Mouse (Mus musculus): ENCODE data around the gene Pola2.
A peak's percentile ranks its signal among the peaks of the same experiment; 100 is the strongest.

Pola2 gene

DNA sequence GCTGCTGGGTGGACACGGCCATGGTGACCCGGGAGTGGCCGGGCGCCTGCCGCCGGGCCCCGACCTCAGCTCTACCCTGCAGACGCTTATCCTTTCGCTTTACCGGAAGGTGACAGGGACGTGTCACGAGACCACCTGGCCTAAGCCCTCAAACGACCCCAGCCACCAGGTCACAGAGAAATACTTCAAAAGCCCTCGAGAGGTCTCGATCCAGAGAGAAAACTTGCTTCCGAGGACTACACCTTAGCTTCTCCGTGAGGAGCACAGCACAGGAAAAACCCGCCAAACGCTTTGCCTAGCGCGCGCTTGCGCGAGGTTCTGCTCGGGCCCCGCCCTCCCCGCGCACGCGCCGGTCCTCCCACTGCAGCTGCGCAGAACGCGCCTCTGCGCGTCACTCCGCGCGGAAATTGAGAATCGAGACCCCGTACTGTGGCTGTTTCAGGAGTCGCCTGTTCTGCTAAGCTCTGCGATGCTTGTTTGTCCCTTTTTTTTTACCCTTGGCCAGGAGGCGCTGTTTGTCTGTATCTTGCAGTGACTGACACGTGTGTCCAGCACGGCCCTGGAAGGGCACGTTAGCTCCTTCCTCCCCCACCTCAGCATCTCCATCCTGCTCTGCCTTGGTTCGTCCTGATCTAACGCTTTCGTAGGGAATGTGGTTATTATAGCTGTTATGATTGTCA, at the start of gene Pola2:
Gene Pola2, minus strand, starts transcription at position 320 of the 680 bp plus-strand sequence.
- peak; percentile 88 for DNase-seq (ENCODE audit: low spot score)

DNA sequence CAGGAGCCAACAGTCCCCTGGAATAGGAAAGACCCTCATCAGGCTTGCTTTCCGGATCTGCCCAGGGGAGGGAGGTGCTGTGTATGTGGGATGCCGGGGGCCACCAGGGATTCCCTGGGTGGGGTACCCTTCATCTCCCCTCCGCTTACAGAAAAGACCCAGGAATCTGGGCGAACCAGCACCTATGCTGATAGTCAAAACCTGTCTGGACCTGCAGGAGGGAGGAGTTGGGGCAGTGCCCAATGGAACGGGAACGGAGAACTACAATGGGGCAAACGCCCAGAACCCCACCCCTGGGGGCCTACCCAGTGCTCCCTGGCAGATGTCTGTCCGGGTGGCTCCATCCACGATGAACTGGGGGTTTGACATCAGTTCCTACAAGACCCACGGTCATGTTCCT, 49.7 kb upstream of the Pola2 start:
- no peak for DNase-seq (ENCODE audit: low spot score)

DNA sequence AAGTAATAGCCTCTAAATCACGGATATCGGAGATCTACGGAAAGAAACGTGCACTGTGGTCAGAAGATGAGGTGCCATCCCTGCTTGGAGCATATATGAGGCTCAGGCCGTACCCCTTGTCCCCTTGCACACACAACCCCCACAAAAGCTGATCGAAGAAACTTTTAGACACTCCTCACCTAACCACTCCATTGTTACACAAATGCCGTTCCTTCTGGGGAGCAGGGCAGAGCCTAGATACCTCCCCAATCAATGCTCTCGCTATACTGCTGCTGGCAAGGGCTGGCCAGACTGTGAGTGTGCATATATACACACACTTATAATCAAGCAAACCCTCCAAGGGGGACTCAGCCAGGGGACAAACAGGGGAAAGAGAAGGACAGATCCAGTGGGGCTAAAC, 45.1 kb upstream of the Pola2 start:
- DNase-seq (ENCODE audit: low spot score) = no peak

DNA sequence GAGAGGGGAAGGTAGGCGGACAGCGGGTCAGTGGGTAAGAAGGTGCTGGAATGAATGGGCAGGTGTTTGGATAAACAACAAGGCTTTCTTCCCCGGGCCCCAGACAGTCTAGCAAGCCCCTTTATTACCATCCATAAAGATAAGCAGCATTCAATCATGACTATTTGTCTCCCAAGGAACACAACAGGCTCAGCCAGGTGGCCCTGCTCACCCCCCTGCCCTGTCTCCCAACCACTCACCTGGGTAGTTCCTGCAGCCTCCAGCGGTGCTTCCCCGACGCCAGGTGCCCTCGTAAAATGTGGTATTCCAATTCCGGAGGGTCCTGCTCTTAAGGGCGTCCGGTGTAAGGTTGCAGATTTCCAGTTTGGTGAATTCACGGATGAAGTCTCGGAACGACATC, 43.0 kb upstream of the Pola2 start:
- DNase-seq (ENCODE audit: low spot score) = no peak

DNA sequence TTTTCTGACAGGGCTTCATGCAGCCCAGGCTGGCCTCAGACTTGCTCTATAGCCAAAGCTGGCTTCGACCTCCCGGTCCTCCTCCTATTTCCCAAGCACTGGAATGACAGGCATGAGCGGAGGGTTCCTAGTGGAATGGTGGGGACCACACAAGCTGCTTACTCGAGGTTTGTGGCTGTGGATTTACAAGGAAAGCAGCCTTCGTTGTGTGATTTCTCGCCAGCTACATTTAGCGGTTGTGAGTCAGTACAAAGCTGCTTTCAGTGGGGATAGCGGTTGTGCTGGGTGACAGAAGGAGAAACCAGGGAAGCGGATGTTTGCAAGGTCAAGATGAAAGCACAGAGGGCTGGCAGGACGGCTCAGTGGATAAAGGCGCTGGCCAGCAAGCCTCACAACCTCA, 41.5 kb upstream of the Pola2 start:
- DNase-seq (ENCODE audit: low spot score) = no peak

DNA sequence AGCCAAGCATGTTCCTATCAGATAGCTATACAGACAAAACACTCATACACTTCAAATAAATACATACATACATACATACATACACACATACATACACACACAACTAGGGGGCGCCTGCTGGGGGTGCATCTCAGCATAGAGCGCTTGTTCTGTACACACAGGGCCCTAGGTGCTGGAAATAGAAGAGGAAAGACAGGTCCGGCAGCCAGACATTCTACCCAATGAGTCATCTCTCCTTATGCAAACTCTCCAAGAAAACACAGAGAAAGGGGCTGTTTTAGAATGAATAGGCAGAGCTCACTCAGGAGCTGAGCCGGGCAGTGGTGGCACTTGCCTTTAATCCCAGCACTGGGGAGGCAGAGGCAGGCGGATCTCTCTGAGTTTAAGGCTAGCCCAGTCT, 36.0 kb upstream of the Pola2 start:
- no peak for DNase-seq (ENCODE audit: low spot score)

DNA sequence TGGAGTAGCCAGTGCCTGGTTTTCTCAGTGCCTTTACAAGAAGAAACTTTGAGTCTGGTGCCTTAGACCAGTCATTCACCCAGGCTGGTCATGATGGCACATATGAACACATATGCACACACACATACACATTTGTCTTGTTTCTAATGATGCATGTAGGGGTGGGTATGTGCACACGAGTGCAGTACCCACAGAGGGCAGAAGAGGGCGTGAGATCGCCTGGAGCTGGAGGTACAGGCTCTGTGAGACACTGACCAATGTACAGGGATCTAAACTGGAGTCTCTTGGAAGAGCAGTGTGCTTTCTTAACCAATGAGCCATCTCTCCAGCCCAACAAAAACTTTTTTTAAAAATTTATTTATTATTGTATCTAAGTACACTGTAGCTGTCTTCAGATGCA, 34.2 kb upstream of the Pola2 start:
- no peak for DNase-seq (ENCODE audit: low spot score)

DNA sequence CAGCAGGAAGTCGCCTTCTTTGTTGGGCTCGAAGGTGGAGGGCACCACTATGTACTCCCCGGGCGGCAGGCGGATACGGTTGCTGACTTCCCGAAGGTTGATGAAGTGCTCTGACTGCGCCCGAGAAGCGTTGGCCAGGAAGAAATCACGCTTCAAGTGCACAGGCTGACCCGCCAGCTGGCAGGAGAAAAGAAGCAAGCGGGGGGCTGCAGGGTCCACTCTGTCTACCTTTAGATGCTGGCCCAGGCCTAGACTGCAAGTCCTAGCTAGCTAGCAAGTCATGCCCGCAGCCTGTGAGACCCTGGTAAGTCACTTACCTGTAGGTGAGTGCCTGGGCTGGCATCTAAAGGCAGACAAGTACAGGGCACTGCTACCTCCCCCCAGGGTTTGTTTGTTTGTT, 30.7 kb upstream of the Pola2 start:
- DNase-seq (ENCODE audit: low spot score) = no peak

DNA sequence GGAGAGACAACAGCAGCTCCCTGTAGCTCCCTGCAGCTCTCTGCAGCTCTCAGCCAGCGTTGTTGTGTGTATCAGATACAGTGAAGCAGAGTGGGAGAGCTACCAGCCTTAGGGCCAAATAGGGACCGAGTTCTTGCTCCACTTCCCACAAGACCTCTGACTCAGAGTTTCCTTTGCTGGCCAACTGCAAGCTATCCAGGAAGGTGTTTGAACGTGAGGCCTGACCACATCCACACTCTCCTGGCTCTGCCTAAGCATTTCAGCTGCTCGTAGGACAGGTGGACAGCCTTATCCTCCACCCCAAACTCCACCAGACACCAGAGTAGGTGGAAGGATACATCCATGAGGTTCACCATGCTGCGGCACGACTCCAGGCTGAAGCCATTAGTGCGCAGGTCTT, 28.0 kb upstream of the Pola2 start:
- DNase-seq (ENCODE audit: low spot score) = no peak

DNA sequence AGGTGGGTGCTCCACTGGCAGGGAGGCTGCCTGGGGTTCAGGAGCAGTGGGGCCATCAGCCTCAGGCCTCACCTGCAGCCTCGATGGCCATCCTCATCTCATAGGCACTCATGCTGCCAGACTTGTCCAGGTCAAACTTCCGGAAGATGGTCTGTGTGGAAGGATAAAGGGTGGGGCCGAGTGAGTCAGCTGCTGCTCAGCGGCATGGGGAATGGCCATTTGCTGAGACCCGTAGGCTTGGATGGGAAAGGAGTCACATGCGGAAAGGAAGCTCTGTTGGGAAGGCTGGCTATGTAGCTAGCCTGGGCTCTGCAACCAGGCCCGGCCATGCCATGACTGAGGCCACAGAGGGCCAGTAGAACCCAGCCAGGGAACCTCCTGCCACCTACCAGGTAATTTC, 27.5 kb upstream of the Pola2 start:
- no peak for DNase-seq (ENCODE audit: low spot score)

DNA sequence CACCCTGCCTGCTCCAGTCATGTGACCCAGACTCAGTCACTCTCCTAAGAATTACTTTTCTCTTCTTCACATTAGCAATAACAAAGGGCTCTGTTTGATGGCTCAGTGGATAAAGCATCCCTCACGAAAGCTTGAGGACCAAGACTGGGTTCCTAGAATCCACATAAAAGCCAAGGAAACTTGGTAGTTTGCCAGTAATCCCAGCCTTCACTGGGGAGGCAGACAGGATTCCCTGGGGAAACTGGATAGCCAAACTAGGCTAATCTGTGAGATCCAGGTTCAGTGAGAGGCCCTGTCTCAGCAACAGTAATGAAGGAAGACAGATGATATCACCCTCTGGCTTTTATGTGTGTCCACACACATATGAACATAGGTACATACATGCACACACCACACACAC, 26.9 kb upstream of the Pola2 start:
- DNase-seq (ENCODE audit: low spot score) = no peak

DNA sequence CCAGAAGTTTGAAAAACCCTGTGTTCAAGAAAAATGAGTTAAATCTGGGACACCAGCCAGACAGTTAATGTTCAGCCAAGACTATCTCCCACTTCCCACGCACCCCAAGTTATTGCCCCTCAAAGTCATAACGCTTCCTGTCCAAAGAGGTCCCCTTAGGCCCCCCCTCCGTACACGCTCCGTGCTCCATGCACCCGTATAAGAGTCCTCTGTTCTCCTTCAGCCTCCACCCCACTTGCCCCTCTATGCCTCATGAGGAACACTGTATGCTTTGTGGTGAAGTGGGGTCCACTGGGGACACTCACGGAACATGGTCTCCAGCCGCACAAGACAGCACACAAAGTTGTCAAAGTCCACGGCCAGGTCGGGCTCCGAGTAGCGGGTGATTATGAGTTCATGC, 26.0 kb upstream of the Pola2 start:
- no peak for DNase-seq (ENCODE audit: low spot score)

DNA sequence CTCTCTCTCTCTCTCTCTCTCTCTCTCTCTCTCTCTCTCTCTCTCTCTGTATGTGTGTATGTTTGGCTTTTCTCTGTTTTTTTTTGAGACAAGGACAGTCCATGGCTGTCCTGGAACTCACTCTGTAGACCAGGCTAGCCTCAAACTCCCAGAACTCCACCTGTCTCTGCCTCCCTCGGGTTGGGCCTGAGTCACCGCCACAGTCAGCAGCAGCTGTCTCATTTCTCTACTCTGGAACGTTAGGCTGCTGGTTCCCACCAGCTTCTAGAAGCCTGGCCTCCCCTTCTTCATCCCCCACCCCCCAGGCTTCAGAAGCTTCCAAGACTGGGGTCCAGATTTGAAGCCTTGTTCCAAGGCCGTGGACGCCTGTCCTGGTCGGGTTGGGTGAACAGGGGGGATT, 25.6 kb upstream of the Pola2 start:
- no peak for DNase-seq (ENCODE audit: low spot score)

DNA sequence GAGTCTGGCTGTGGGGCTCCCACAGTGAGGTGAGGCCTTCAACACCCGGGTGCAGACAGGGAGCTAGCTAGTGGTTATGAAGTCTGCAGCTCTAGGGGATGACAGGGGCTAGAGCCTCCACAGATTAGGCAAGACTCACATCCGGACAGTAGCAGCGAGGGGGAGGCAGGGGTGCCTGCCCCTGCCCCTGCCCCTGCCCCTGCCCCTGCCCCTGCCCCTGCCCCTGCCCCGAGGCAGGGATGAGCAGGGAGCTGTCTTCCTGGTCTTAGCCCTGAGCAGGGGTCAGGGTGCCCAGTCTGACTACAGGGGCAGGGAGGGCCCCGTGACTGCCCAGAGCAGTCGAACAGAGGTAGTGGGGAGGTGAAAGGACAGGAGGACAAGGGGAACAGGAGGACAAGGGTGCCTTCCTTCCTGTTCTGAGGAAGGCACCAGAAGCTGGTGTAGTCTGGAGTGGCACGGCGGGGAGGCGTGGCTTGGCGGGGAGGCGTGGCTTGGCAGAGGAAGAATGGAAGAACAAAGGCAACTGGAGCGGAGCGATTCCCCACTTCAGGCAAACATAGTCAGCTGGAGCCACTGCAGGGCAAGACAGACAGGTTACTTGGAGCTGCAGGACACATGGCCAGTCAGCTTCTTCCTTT, 24.9 kb upstream of the Pola2 start:
- DNase-seq (ENCODE audit: low spot score) = peak; percentile 82

DNA sequence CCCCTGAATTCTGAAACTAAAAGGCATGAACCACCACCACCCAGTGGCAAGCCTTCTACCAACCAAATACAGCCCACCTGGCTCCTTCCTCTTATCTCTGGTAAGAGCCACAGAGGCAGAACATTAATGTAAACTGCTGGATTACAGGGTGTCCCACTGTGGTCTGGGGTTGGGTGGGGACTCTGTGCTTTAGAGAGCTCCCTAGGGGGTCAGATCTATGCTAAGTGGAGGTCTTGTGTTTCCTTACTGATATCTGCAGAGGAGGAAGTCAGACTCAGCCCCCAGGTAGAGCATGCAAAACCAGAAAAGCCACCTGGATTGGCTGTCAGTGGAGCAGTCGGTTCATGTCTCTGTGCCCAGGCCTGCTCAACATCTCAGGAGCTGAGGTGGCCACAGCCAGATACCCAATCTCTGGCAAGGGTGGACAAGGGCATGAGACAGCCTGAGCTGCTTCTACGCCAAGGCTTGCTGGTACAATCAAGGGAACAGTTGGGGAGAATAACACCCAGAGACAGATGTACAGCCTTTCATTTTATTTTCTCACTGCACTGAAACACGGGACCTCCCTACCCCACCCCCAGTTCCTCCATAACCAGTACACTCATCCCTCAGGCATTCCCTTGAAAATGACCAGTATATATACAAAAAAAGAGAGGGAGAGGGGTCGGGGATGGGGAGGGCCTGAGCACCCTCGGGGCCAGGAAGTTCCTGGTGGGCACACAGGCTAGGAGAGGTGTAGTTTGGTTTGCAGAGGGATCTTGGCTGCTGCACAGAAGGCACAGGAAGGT, 24.2 kb upstream of the Pola2 start:
- no peak for DNase-seq (ENCODE audit: low spot score)

DNA sequence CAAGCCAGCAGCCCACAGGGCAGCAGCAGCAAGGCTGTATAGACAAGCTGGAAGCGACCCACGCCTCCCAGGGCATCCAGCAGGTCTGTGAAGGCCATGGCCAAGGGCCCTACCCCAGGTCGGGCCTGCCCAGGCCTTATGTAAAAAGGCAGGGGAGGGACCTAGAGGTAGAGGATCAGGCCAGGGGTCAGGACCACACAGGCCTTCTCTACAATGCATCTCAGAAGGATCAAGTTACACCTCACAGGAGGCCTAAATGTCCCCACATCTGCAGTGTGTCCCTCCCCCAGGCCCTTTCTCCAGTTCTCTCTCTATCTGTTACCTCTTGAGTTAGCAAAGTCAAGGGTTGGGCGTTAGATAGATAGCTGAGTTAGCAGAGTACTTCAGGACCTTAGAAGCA, 22.0 kb upstream of the Pola2 start, which contains the start of gene Slc22a20:
Gene Slc22a20, minus strand, starts transcription at position 101 of the 400 bp plus-strand sequence.
- DNase-seq (ENCODE audit: low spot score) = no peak

DNA sequence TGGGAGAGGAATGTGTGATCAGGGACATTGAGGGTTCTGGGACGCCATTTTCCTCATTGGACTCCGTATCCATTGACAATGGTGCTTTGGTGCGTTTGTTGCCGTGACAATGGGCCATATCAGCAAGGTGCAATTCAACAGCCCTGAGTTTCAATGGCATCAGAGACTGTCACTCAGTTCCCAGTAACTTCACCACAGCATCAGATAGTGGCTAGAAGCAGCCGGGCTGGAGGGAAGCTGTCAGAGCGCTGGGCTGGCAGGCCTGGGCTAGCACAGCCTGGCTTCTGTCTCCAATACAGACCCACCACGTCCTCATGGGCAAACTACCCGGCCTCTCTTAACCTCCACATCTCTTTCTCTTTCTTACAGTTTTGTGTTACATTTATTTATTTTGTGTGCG, 16.5 kb upstream of the Pola2 start:
- no peak for DNase-seq (ENCODE audit: low spot score)

DNA sequence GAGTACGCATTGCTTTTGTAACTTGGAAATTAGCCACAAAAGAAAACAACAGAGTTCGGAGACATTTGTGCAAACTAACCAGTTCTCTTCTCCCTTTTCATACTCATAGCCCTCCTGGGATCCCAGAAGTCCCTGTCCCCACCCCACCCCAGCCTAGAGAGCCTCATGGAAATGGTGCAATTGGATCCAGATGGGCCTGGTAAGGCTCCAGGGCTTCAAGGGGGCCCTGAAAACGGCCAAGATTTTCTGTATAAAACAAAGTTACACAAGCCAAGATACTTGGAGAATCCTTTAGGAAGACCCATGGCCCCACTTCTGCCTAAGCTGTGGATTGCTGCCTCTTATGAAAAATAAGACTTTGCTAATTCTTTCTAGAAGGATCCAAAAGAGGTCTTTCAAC, 13.7 kb upstream of the Pola2 start:
- DNase-seq (ENCODE audit: low spot score) = no peak

DNA sequence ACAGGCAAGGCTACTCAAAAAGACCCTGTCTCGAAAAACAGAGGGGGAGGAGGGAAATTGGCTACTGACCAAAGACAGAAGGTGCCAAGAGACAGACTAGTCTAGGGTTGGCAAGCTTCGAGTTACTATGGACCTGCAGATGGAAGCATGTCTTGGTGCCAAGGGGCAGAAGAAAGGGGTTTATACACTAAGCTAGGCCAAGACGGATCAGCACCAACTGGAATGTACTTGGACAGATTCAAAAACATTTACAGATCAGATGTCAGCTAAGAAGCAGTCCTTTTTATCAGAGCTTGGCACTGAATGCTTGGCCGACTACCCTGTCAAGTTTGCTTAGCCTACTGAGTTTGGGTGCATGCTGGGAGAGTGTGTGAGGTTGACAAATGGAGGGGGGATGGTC, 11.7 kb upstream of the Pola2 start:
- DNase-seq (ENCODE audit: low spot score) = no peak

DNA sequence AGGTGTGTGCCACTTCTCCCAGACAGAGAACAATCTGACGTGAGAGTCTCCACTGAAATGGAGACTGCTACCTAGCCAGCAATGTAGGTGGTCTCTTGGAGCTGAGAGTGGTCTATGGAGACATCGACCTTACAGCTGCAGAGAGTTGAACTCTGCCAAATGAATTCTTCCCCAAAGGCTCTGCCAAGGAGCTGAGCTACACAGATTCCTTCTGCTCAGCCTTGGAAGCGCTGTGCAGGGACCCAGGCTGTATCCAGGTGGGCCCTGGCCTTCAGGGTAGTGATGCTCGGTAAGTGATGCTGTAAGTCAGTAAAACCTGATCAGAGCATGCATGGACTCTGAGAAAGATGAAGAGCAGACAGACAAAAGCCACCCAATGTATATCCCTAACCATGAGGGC, 11.1 kb upstream of the Pola2 start:
- DNase-seq (ENCODE audit: low spot score) = no peak

DNA sequence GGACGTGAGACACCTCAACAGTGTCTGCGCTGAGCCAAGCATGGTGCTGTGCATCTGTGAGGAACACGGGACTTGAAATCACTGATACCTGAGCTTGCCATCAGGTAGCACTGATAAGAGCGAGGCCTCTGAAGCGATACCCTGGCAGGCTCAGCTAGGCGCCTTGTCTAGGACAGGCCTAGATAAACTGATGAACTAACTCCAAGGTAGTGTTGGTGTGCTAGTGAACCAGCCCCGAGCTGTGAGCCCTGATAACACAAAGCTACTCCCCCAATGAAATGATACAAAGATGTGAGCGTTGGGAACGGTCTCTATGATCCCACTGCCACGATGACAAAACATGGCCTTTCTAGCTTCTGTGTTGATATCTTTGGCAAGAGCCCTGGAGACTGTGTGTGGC, 3.7 kb upstream of the Pola2 start:
- no peak for DNase-seq (ENCODE audit: low spot score)

DNA sequence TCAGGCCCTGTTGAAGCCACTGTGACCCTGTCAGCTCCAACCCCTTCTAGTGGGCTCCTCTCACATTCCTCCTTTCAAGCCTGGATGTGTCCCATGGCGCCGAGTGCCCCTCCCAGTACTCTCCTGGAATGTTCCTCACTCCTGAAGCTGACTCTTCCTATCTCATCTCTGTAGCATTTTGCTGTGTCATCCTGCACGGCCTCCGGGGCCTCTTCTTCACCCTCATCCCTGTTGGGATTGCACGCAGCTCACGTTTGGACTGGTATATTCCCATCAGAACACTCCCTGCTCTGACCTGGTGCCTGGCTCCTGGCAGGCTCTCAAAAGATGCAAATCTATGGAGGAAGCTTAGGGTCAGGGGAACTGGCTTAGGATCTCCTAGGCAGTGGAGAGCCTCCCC, 2.8 kb upstream of the Pola2 start:
- DNase-seq (ENCODE audit: low spot score) = no peak

DNA sequence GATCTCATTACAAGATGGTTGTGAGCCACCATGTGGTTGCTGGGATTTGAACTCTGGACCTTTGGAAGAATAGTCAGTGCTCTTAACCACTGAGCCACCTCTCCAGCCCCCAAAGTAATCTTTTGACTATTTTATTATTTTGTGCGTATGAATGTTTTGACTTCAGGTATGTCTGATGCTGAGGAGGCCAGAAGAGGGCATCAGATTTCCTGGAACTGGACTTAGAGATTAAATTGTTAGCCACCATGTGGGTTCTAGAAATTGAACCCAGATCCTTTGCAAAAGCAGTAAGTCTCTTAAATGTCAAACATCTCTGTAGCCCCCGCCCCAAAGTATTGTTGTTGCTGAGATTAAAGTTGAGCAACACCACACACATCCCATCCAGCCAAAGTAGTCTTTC, 1.9 kb upstream of the Pola2 start:
- DNase-seq (ENCODE audit: low spot score) = no peak

Data from ovary, postnatal 36 days (tissue).